Mouse (Mus musculus): ENCODE measurements around the gene Tuba1c. TPM values are rescaled to one million over a fixed set of nuclear protein-coding genes. Genes with fewer than 3 reads are reported as not detected.

Tuba1c gene
- polyA plus RNA-seq, 1 experiment from 2014 or later: 159 TPM

- WGBS: 30% methylated on average over 13 of the region's 13 CpGs
- TF ChIP-seq CTCF (IDR thresholded peaks at IDR 0.05; ENCODE audit: low read depth): peak; percentile 92
- TF ChIP-seq EP300 (optimal IDR thresholded peaks at IDR 0.05): no peak
- H3K4me2 ChIP-seq (replicated peaks; ENCODE audit: low read depth): no peak overlapping the region
- ATAC-seq (ENCODE audit: low FRiP score, low TSS enrichment) (no peak), DNase-seq (ENCODE audit: low spot score) (peak; percentile 51)
- H3K4me3 ChIP-seq (ENCODE audit: low read depth, low read length): no peak overlapping the region
- H3K36me3 ChIP-seq (ENCODE audit: control insufficient read depth, insufficient read depth, low read length): no peaks in the 10 kb centered on the region
- no peak overlapping the region for H3K9ac ChIP-seq (ENCODE audit: low read length)
- H3K4me1 ChIP-seq (replicated peaks; ENCODE audit: control insufficient read depth, insufficient read depth): peaks cover 3% of the 10 kb centered on the region; the same call in 1 of the 2 replicates
- no peaks in the 10 kb centered on the region for H3K27me3 ChIP-seq (ENCODE audit: control insufficient read depth, insufficient read depth, low read length)
- no peak overlapping the region for H3K27ac ChIP-seq (replicated peaks)
- H3K9me3 ChIP-seq (ENCODE audit: control insufficient read depth, low read length): no peaks in the 10 kb centered on the region
Measured at GRCm38 (mm10) chr15:99049473-99050253, 20.0 kb downstream of the Tuba1c start.

GRCm38 (mm10) chr15:99053373-99053772, 23.7 kb downstream of the Tuba1c start:
- DNase-seq (ENCODE audit: low spot score): peak; percentile 41
- Histone ChIP-seq H3K4me2 (replicated peaks; ENCODE audit: low read depth) (no peak overlapping the region), H3K9ac (ENCODE audit: low read length) (0 out of 2 replicates have a peak overlapping the region, but pooled peaks have one; percentile 23), H3K9me3 (ENCODE audit: control insufficient read depth, low read length) (no peaks in the 10 kb centered on the region), H3K4me1 (replicated peaks; ENCODE audit: control insufficient read depth, insufficient read depth) (peaks cover 6% of the 10 kb centered on the region; the same call in 1 of the 2 replicates), H3K36me3 (ENCODE audit: control insufficient read depth, insufficient read depth, low read length) (no peaks in the 10 kb centered on the region), H3K4me3 (ENCODE audit: low read depth, low read length) (no peak overlapping the region), H3K27ac (replicated peaks) (no peak overlapping the region), H3K27me3 (ENCODE audit: control insufficient read depth, insufficient read depth, low read length) (peaks cover 10% of the 10 kb centered on the region; the same call in 1 of the 2 replicates)
- WGBS: 13% methylated on average over 9 of the region's 9 CpGs
- ATAC-seq (ENCODE audit: low FRiP score, low TSS enrichment): no peak
- no peak for TF ChIP-seq CTCF (IDR thresholded peaks at IDR 0.05; ENCODE audit: low read depth)

DNA sequence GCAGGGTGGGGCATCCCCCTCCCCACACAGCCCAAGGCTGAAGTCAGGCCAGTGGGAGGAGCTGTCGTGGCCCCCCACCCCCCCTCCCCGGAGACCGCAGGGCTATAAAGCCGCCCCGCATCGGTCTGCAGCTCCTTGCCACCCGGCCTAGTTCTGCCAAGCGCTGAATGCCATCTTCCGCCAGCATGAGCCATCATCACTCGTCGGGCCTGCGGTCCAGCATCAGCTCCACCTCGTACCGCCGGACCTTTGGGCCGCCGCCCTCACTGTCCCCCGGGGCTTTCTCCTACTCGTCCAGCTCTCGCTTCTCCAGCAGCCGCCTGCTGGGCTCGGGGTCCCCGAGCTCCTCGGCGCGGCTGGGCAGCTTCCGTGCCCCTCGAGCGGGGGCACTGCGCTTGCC, 25.3 kb downstream of the Tuba1c start, which contains the start of gene Prph:
Gene Prph (plus strand): TSS at position 135 of the 400 bp plus-strand sequence.
- DNase-seq (ENCODE audit: low spot score) (no peak), ATAC-seq (ENCODE audit: low FRiP score, low TSS enrichment) (0 out of 2 replicates have a peak, but pooled peaks have one; percentile 12)
- peaks cover 6% of the 10 kb centered on the region; the same call in 1 of the 2 replicates for H3K4me1 ChIP-seq (replicated peaks; ENCODE audit: control insufficient read depth, insufficient read depth)
- peaks cover 10% of the 10 kb centered on the region; the same call in 1 of the 2 replicates for H3K27me3 ChIP-seq (ENCODE audit: control insufficient read depth, insufficient read depth, low read length)
- no peaks in the 10 kb centered on the region for H3K9me3 ChIP-seq (ENCODE audit: control insufficient read depth, low read length)
- no peak within 1 kb of the TSS for H3K27ac ChIP-seq (replicated peaks)
- WGBS: 7% methylated on average over 30 of the region's 30 CpGs
- peak within 1 kb of the TSS; percentile 62 for H3K4me2 ChIP-seq (replicated peaks; ENCODE audit: low read depth)
- H3K9ac ChIP-seq (ENCODE audit: low read length): 0 out of 2 replicates have a peak within 1 kb of the TSS, but pooled peaks have one; percentile 1
- peak within 1 kb of the TSS; percentile 36 for H3K4me3 ChIP-seq (ENCODE audit: low read depth, low read length)
- TF ChIP-seq EP300 (optimal IDR thresholded peaks at IDR 0.05): no peak
- no peak for TF ChIP-seq CTCF (IDR thresholded peaks at IDR 0.05; ENCODE audit: low read depth)
- no peaks in the 10 kb centered on the region for H3K36me3 ChIP-seq (ENCODE audit: control insufficient read depth, insufficient read depth, low read length)

DNA sequence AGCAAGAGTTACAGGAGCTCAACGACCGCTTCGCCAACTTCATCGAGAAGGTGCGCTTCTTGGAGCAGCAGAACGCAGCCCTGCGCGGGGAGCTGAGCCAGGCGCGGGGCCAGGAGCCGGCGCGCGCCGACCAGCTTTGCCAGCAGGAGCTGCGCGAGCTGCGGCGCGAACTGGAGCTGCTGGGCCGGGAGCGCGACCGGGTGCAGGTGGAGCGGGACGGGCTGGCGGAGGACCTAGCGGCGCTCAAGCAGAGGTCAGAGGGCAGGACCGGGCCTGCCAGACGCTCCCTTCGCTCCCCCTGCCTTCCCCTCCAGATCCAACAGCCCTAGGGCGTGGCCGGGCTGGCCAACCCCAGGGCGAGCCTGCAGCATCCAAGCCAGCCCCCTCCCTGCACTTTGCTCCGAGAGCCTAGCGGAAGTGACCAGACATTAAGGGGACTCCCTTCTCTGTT, 25.8 kb downstream of the Tuba1c start:
- under 1% methylated on average over 36 of the region's 37 CpGs for WGBS
- Histone ChIP-seq H3K9ac (ENCODE audit: low read length) (0 out of 2 replicates have a peak overlapping the region, but pooled peaks have one; percentile 1), H3K27me3 (ENCODE audit: control insufficient read depth, insufficient read depth, low read length) (peaks cover 10% of the 10 kb centered on the region; the same call in 1 of the 2 replicates), H3K9me3 (ENCODE audit: control insufficient read depth, low read length) (no peaks in the 10 kb centered on the region), H3K4me3 (ENCODE audit: low read depth, low read length) (peak overlapping the region; percentile 36), H3K27ac (replicated peaks) (no peak overlapping the region), H3K4me1 (replicated peaks; ENCODE audit: control insufficient read depth, insufficient read depth) (peaks cover 6% of the 10 kb centered on the region; the same call in 1 of the 2 replicates), H3K36me3 (ENCODE audit: control insufficient read depth, insufficient read depth, low read length) (no peaks in the 10 kb centered on the region), H3K4me2 (replicated peaks; ENCODE audit: low read depth) (peak overlapping the region; percentile 62)
- DNase-seq (ENCODE audit: low spot score) (peak; percentile 46), ATAC-seq (ENCODE audit: low FRiP score, low TSS enrichment) (peak; percentile 39)
- TF ChIP-seq EP300 (optimal IDR thresholded peaks at IDR 0.05) (no peak), CTCF (IDR thresholded peaks at IDR 0.05; ENCODE audit: low read depth) (no peak)

DNA sequence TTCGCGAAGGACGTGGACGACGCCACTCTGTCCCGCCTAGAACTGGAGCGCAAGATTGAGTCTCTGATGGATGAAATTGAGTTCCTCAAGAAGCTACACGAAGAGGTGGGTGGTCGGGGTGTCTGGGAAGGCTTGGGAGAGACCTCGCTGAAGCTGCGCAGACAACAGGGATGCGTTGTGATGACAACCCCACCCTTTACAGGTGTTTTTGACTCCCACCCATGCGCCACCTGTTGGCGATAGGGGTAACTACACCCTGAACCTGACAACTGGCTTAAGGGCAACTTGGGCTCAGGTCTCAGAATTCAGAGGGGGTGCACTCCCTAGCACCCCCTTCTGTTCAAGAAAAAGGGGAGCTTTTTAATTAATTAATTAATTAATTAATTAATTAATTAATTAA, 26.6 kb downstream of the Tuba1c start:
- H3K27ac ChIP-seq (replicated peaks): no peak overlapping the region
- TF ChIP-seq CTCF (IDR thresholded peaks at IDR 0.05; ENCODE audit: low read depth) (peak; percentile 78), EP300 (optimal IDR thresholded peaks at IDR 0.05) (no peak)
- H3K36me3 ChIP-seq (ENCODE audit: control insufficient read depth, insufficient read depth, low read length): no peaks in the 10 kb centered on the region
- H3K4me3 ChIP-seq (ENCODE audit: low read depth, low read length): no peak overlapping the region
- H3K4me2 ChIP-seq (replicated peaks; ENCODE audit: low read depth): peak overlapping the region; percentile 62
- H3K9me3 ChIP-seq (ENCODE audit: control insufficient read depth, low read length): no peaks in the 10 kb centered on the region
- DNase-seq (ENCODE audit: low spot score): peak; percentile 62
- WGBS: 5% methylated on average over 14 of the region's 14 CpGs
- H3K4me1 ChIP-seq (replicated peaks; ENCODE audit: control insufficient read depth, insufficient read depth): peaks cover 6% of the 10 kb centered on the region; the same call in 1 of the 2 replicates
- peak; percentile 8; the same call in 1 of the 2 replicates for ATAC-seq (ENCODE audit: low FRiP score, low TSS enrichment)
- H3K9ac ChIP-seq (ENCODE audit: low read length): no peak overlapping the region
- peaks cover 10% of the 10 kb centered on the region; the same call in 1 of the 2 replicates for H3K27me3 ChIP-seq (ENCODE audit: control insufficient read depth, insufficient read depth, low read length)
